Mouse (Mus musculus) C3H10T1/2 (cell line): ENCODE measurements around the gene Lrrc20. TPM values are rescaled to one million over a fixed set of nuclear protein-coding genes. Genes with fewer than 3 reads are reported as not detected.

Experiments used
- polyA plus RNA-seq, 2 experiments: library from polyadenylated mRNA; unstranded; fragments of >200 nt; fragmentation: generic; extraction: Trizol; gene quantifications; one replicate each; pipeline ENCODE4 v1.2.1; 2012; ENCODE audit warnings: missing spikeins in 2 of 2

Lrrc20 gene
- polyA plus RNA-seq: 1 to 10 TPM; 5.4 to 7.9 TPM

DNA sequence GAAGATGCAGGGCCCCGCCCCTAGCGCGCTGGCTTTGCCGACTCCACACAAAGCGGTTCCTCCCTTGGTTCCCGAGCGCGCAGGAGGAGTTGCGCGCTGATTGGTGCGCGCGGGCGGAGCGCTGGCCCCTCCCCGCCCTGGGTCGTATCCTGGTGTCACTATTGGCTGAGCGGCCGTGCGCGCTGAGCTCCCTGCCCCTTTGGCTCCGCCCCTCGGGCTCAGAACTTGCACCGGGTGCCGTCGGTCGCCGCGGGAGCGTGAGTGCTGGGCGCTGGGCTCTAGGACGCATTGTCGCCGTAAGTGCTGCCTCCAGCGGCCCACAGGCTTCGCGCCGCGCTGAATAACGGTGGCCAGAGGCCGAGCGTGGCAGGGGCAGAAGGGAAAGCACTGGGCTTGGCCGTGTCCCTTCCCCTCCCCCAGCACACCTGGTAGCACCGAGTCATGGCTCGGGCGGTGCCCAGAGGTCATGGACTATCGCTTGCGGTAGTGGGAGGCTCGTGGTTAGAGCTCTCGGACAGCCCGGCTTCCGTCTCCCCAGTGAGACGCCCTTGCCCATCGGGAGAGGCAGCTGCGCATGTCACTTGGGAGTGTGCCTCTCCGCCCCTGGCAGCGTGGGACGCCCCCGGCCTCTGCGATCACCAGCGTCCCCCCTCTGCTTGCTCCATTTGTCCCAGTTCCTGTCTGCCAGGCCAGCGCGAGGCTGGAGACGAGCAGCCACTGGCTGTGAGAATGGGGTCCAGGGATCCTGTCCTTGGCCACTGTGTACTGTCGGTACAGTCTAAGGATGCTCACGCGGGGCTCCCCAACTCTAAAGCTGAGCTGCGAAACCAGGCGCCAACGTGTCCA lies at the start of gene Lrrc20:
Gene Lrrc20 (plus strand): TSS at position 208 of the 846 bp plus-strand sequence.

DNA sequence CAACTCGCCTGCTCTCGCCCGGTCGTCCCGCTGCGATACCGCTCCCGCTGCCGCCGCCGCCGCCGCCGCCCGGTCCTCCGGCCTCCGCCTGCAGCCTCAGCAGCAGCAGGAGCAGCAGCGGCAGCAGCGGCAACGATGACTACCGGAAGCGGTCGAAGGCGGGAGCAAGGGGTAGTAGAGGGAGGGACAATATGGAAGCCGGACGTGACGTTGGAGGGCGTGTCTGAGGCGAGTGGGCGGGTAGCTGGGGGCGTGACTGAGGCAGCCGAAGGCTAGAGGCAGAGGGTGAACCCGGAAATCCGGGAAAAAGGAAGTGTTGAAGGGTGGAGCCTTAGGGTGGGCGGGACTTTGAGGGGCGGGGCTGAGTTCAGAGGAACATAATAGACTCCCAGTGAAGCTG lies 23.0 kb upstream of the Lrrc20 start, which contains the start of gene Eif4ebp2:
Gene Eif4ebp2 (minus strand): TSS at position 17 of the 400 bp plus-strand sequence.

Other genes starting within 250 kb of the Lrrc20 start
- 10 to 100 TPM in 1 of 2 experiments, 1 to 10 TPM in 1; 1.9 to 18.4 TPM for gene Adamts14, start 202.4 kb upstream of the Lrrc20 start, polyA plus RNA-seq
- not detected for gene Prf1, start 178.0 kb upstream of the Lrrc20 start, polyA plus RNA-seq
- gene Pald1, start 92.3 kb upstream of the Lrrc20 start, polyA plus RNA-seq: 10 to 100 TPM in 1 of 2 experiments, 1 to 10 TPM in 1; 4.8 to 10.1 TPM
- gene Nodal, start 57.8 kb upstream of the Lrrc20 start, polyA plus RNA-seq: not detected
- gene Eif4ebp2, start 23.1 kb upstream of the Lrrc20 start, polyA plus RNA-seq: 10 to 100 TPM; 27.2 to 43.0 TPM
- gene Npffr1, start 119.7 kb downstream of the Lrrc20 start, polyA plus RNA-seq: under 1 TPM in 1 of 2 experiments, not detected in 1; 0.06 TPM
- gene Ppa1, start 172.8 kb downstream of the Lrrc20 start, polyA plus RNA-seq: 10 to 100 TPM; 34.1 to 72.9 TPM
- gene Sar1a, start 204.5 kb downstream of the Lrrc20 start, polyA plus RNA-seq: 100 to 1,000 TPM in 1 of 2 experiments, 10 to 100 TPM in 1; 33.7 to 178 TPM
- gene Tysnd1, start 219.7 kb downstream of the Lrrc20 start, polyA plus RNA-seq: 10 to 100 TPM; 56.4 to 59.5 TPM
- gene Aifm2, start 239.5 kb downstream of the Lrrc20 start, polyA plus RNA-seq: 10 to 100 TPM; 11.7 to 37.7 TPM